In the genomic region with DNA sequence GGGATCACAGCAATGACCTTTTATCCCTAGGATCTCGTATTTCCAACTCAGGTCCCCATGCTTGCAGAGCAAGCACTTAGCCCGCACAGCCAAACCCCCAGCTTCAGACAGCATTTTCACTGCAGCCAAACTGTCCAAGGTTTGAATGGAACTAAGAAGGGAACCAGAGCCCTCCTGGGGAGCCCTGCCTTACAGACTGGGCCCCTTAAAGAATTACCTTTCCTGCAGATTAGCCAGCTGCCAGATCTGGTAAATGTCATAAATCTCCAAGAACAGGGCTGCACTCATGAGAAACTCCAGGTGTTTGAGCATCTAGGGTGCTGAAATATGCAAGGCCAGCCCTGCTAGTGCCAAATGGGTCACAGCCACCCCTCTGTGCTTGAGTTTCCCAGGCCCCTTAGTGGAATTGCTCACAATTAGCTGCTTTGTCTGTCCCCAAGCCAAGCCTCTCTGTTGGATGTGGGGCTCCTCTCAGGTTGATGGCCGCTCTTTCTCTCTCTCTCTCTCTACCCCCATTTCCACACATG, we compare ENCODE assay signal across 12 mouse cellular contexts. TPM values are rescaled to one million over a fixed set of nuclear protein-coding genes. Genes with fewer than 3 reads are reported as not detected.
DNase-seq lines count a peak whose midpoint lies in the region; ATAC-seq and TF ChIP-seq lines count a peak whose summit lies in the region.
"Had no signal": no experiment of that assay in that cellular context is flagged by ENCODE, and none has a peak within 500 bp of the region (broad histone marks: within the 10 kb centered on the region; RNA-seq: fewer than 3 reads in every experiment).

No protein-coding gene starts in this region.

- no peak overlapping the region for H3K9ac ChIP-seq in embryonic facial prominence, embryonic 14.5 days (ENCODE audit: low read depth, low read length)
- H3K9ac ChIP-seq in intestine, embryonic 15.5 days = no peak overlapping the region
- no peak overlapping the region for H3K9ac ChIP-seq in neural tube, embryonic 15.5 days (replicated peaks)

- H3K4me2 ChIP-seq in embryonic facial prominence, embryonic 14.5 days (ENCODE audit: low read depth, low read length) = no peak overlapping the region
- H3K4me2 ChIP-seq in intestine, embryonic 15.5 days (replicated peaks) = no peak overlapping the region
- H3K4me2 ChIP-seq in neural tube, embryonic 15.5 days = no peak overlapping the region

- no peaks in the 10 kb centered on the region for H3K27me3 ChIP-seq in embryonic facial prominence, embryonic 14.5 days (replicated peaks; ENCODE audit: control insufficient read depth, insufficient read depth, low read length)
- no peaks in the 10 kb centered on the region for H3K27me3 ChIP-seq in intestine, embryonic 15.5 days (replicated peaks)
- no peaks in the 10 kb centered on the region for H3K27me3 ChIP-seq in neural tube, embryonic 15.5 days (replicated peaks)
- H3K27me3 ChIP-seq in cerebellum, adult 2 months (ENCODE audit: control insufficient read depth, insufficient read depth, low read length) = no peaks in the 10 kb centered on the region

- TF ChIP-seq CTCF in left cerebral cortex, adult 2 months (IDR thresholded peaks at IDR 0.05) = no peak
- TF ChIP-seq CTCF in cerebellum, adult 2 months (IDR thresholded peaks at IDR 0.05; ENCODE audit: borderline replicate concordance, insufficient read depth, low read depth, low read length) = no peak

- DNase-seq in left cerebral cortex, adult 2 months (ENCODE audit: extremely low spot score in 1 of 2, low spot score in 2 of 2) = peak in 1 of 2 experiments; percentile 31
- DNase-seq in left cerebral cortex, adult 11 months (ENCODE audit: low spot score) = no peak
- DNase-seq in embryonic facial prominence, embryonic 14.5 days (ENCODE audit: low spot score) = peak; percentile 76
- no peak for DNase-seq in cerebellum, adult 2 months
- DNase-seq: kidney, postnatal 14 days; lung, adult 18-20 months; thymus, postnatal 14 days had no signal

- H3K4me1 ChIP-seq in embryonic facial prominence, embryonic 14.5 days (ENCODE audit: control insufficient read depth, insufficient read depth, low read length) = peaks cover 28% of the 10 kb centered on the region
- H3K4me1 ChIP-seq in intestine, embryonic 15.5 days (replicated peaks) = peaks cover 16% of the 10 kb centered on the region; the same call in 1 of the 2 replicates
- H3K4me1 ChIP-seq in neural tube, embryonic 15.5 days = peaks cover 37% of the 10 kb centered on the region
- no peaks in the 10 kb centered on the region for H3K4me1 ChIP-seq in cerebellum, adult 2 months (ENCODE audit: control insufficient read depth, insufficient read depth, low read length)

- no peak overlapping the region for H3K4me3 ChIP-seq in left cerebral cortex, adult 2 months
- no peak overlapping the region for H3K4me3 ChIP-seq in embryonic facial prominence, embryonic 14.5 days (ENCODE audit: low read depth, low read length)
- no peak overlapping the region for H3K4me3 ChIP-seq in intestine, embryonic 15.5 days (replicated peaks)
- no peak overlapping the region for H3K4me3 ChIP-seq in neural tube, embryonic 15.5 days (replicated peaks)
- no peak overlapping the region for H3K4me3 ChIP-seq in cerebellum, adult 2 months (replicated peaks; ENCODE audit: insufficient read depth, low read depth, low read length)

- ATAC-seq in embryonic facial prominence, embryonic 14.5 days (ENCODE audit: low read depth) = peak; percentile 80
- peak; percentile 88 for ATAC-seq in intestine, embryonic 15.5 days
- ATAC-seq in neural tube, embryonic 15.5 days (ENCODE audit: low FRiP score) = peak; percentile 78
- ATAC-seq in megakaryocyte, adult 5-6 weeks (ENCODE audit: poor library complexity, severe bottlenecking) = no peak
- no peak for ATAC-seq in activated CD4-positive, CD25-positive, alpha-beta regulatory T cell, adult 4 months

- TF ChIP-seq POLR2A in cerebellum, adult 2 months (IDR thresholded peaks at IDR 0.05; ENCODE audit: borderline replicate concordance, insufficient read depth, low read length) = no peak

- intact Hi-C loops in left cerebral cortex, adult 2 months (cut with DNase I) = no loop called here

- H3K36me3 ChIP-seq in embryonic facial prominence, embryonic 14.5 days (ENCODE audit: control insufficient read depth, insufficient read depth, low read length) = peaks cover 39% of the 10 kb centered on the region
- no peaks in the 10 kb centered on the region for H3K36me3 ChIP-seq in intestine, embryonic 15.5 days
- H3K36me3 ChIP-seq in neural tube, embryonic 15.5 days = no peaks in the 10 kb centered on the region
- H3K36me3 ChIP-seq: G1E had no signal

- H3K27ac ChIP-seq in left cerebral cortex, adult 2 months = peak overlapping the region; percentile 77
- peak overlapping the region; percentile 44; the same call in 1 of the 2 replicates for H3K27ac ChIP-seq in embryonic facial prominence, embryonic 14.5 days (replicated peaks; ENCODE audit: low read depth, low read length)
- 0 out of 2 replicates have a peak overlapping the region, but pooled peaks have one; percentile 13 for H3K27ac ChIP-seq in intestine, embryonic 15.5 days
- peak overlapping the region; percentile 60 for H3K27ac ChIP-seq in neural tube, embryonic 15.5 days (replicated peaks)
- H3K27ac ChIP-seq in cerebellum, adult 2 months (ENCODE audit: insufficient read depth, low read length) = no peak overlapping the region

- no peaks in the 10 kb centered on the region for H3K9me3 ChIP-seq in embryonic facial prominence, embryonic 14.5 days (ENCODE audit: control insufficient read depth, low read length)
- no peaks in the 10 kb centered on the region for H3K9me3 ChIP-seq in intestine, embryonic 15.5 days
- no peaks in the 10 kb centered on the region for H3K9me3 ChIP-seq in neural tube, embryonic 15.5 days (replicated peaks)
- H3K9me3 ChIP-seq: G1E had no signal

- 43% methylated on average over 3 of the region's 3 CpGs for WGBS in embryonic facial prominence, embryonic 14.5 days
- 29% methylated on average over 3 of the region's 3 CpGs for WGBS in intestine, embryonic 15.5 days
- WGBS in neural tube, embryonic 15.5 days = 25% methylated on average over 3 of the region's 3 CpGs
- WGBS in cerebellum, adult 2 months = 70% methylated on average over 3 of the region's 3 CpGs

RNA-seq across cellular contexts. Expression of gene Ptn, which starts 25.3 kb away (rescaled TPM):
- total RNA-seq in left cerebral cortex, adult 2 months (2021) = 100 to 1,000 TPM; 358 to 392 TPM
- 858 and 931 TPM in 2 replicates for polyA plus RNA-seq in embryonic facial prominence, embryonic 14.5 days (2014; fragmentation: Nextera tagmentation; extraction: Ambion mirVana)
- polyA plus RNA-seq in intestine, embryonic 15.5 days (2015; fragmentation: Nextera tagmentation; extraction: Ambion mirVana) = 283 and 350 TPM in 2 replicates
- polyA plus RNA-seq in neural tube, embryonic 15.5 days (2015; fragmentation: Nextera tagmentation; extraction: Ambion mirVana) = 623 and 715 TPM in 2 replicates
- total RNA-seq in megakaryocyte, adult 5-6 weeks (2015) = not detected in 2 replicates
- total RNA-seq in megakaryocyte, adult 5-6 weeks (2017) = not detected in 2 replicates
- 195 and 216 TPM in 2 replicates for polyA plus RNA-seq in cerebellum, adult 2 months (2012; rRNA removed)
- not detected for polyA plus RNA-seq in activated CD4-positive, CD25-positive, alpha-beta regulatory T cell, adult 4 months (2017; shearing (Covaris generic))
- total RNA-seq: G1E had no signal
- polyA plus RNA-seq: G1E had no signal

Comparison
In these comparisons a context has a peak if more than half of its experiments do, and no peak if none do; other contexts are left out.
1. ATAC-seq: peak in embryonic facial prominence, embryonic 14.5 days (single experiment), intestine, embryonic 15.5 days (single experiment) and neural tube, embryonic 15.5 days (single experiment); none in megakaryocyte, adult 5-6 weeks (single experiment) and activated CD4-positive, CD25-positive, alpha-beta regulatory T cell, adult 4 months (single experiment).
2. RNA of gene Ptn, which starts 25.3 kb away (polyA plus RNA-seq): 858 to 931 TPM in embryonic facial prominence, embryonic 14.5 days, 623 to 715 TPM in neural tube, embryonic 15.5 days, 283 to 350 TPM in intestine, embryonic 15.5 days and 195 to 216 TPM in cerebellum, adult 2 months; not detected in activated CD4-positive, CD25-positive, alpha-beta regulatory T cell, adult 4 months; every median in the first group is over 100 times any median in the second.